Mouse (Mus musculus) liver, adult 2 months (tissue): ENCODE data around the gene Ppp1r10.

Experiments used
- CTCF ChIP-seq: fragments of 200-500 bp; IDR thresholded peaks from 2 replicates; pipeline ENCODE4 v1.5.1; 2011; ENCODE audit warnings: low read depth, low read length, control low read depth
- POLR2A ChIP-seq: fragments of 200-500 bp; IDR thresholded peaks from 2 replicates; pipeline ENCODE4 v1.6.1; 2011; ENCODE audit warnings: low read length, control low read depth; ENCODE audit not compliant: insufficient read depth; ENCODE audit errors: extremely low read depth

DNA sequence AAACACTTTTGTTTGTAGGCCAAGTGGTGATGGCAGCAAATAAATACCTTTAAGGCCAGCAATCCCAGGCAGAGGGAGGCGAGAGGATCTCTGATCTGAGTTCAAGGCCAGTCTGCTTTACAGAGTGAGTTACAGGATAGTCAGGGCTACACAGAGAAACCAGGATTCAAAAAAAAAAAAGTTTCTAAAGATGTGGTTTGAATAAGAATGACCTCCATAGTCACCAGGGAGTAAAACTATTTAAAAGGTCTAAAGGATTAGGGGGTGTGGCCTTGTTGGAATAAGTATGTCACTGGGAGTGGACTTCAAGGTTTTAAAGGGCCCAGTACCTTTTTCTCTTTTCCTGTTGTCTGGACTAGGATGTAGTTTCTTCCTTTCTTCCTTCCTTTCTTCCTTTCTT lies 23.7 kb downstream of the Ppp1r10 start:
- TF ChIP-seq CTCF (no peak), POLR2A (no peak)
